Mouse (Mus musculus) T-helper 1 cell (primary cell): Measurements from ENCODE around the gene Hibadh.

Experiments used
- in situ Hi-C: fragments of 300-600 bp; cut with MboI, MseI; formaldehyde crosslinking; loops from one replicate; pipeline ENCODE4 v1.15.1; 2025; ENCODE audit warnings: high pct_unique_total_duplicates

Hibadh gene

GRCm38 (mm10) chr6:52567327-52568299 is 72.6 kb downstream of the Hibadh start:
- in situ Hi-C loops = no loop called here

- in situ Hi-C loops = no loop called here
Observed at GRCm38 (mm10) chr6:52565210-52565609, 75.0 kb downstream of the Hibadh start.

- in situ Hi-C loops = no loop called here
Observed at GRCm38 (mm10) chr6:52562994-52563393, 77.2 kb downstream of the Hibadh start.

GRCm38 (mm10) chr6:52559041-52559440 is 81.1 kb downstream of the Hibadh start:
- in situ Hi-C loops = no loop called here

- in situ Hi-C loops = no loop called here
Observed at GRCm38 (mm10) chr6:52544376-52544775, 95.8 kb downstream of the Hibadh start.

- in situ Hi-C loops = no loop called here
Observed at GRCm38 (mm10) chr6:52542464-52542863, 97.7 kb downstream of the Hibadh start.

- in situ Hi-C loops = no loop called here
Observed at GRCm38 (mm10) chr6:52539911-52540310, 100.3 kb downstream of the Hibadh start.

- in situ Hi-C loops = no loop called here
Observed at GRCm38 (mm10) chr6:52535072-52535704, 105.0 kb downstream of the Hibadh start.

GRCm38 (mm10) chr6:52532144-52532492 is 108.1 kb downstream of the Hibadh start:
- in situ Hi-C loops = no loop called here

- in situ Hi-C loops = no loop called here
Observed at GRCm38 (mm10) chr6:52531366-52532143, 108.6 kb downstream of the Hibadh start.

- in situ Hi-C loops = no loop called here
Observed at GRCm38 (mm10) chr6:52530861-52531260, 109.3 kb downstream of the Hibadh start.

- in situ Hi-C loops = no loop called here
Observed at GRCm38 (mm10) chr6:52524226-52524625, 116.0 kb downstream of the Hibadh start.

GRCm38 (mm10) chr6:52518704-52519103 is 121.5 kb downstream of the Hibadh start:
- in situ Hi-C loops = no loop called here

- in situ Hi-C loops = no loop called here
Observed at GRCm38 (mm10) chr6:52517272-52517671, 122.9 kb downstream of the Hibadh start.

GRCm38 (mm10) chr6:52513876-52514405 is 126.2 kb downstream of the Hibadh start:
- in situ Hi-C loops = no loop called here

- in situ Hi-C loops = loop anchor here (10.0 kb wide), 1 partner anchor 1656 kb away; no protein-coding TSS in a partner anchor
Observed at GRCm38 (mm10) chr6:52508789-52509188, 131.4 kb downstream of the Hibadh start.

GRCm38 (mm10) chr6:52507946-52508345 is 132.2 kb downstream of the Hibadh start:
- in situ Hi-C loops = loop anchor here (10.0 kb wide), 1 partner anchor 1657 kb away; no protein-coding TSS in a partner anchor

- in situ Hi-C loops = loop anchor here (10.0 kb wide), 1 partner anchor 1658 kb away; no protein-coding TSS in a partner anchor
Observed at GRCm38 (mm10) chr6:52507171-52507570, 133.0 kb downstream of the Hibadh start.

GRCm38 (mm10) chr6:52505777-52506755 is 134.1 kb downstream of the Hibadh start:
- in situ Hi-C loops = loop anchor here (10.0 kb wide), 1 partner anchor 1659 kb away; no protein-coding TSS in a partner anchor
